Mouse (Mus musculus) retina, postnatal 1 day (tissue): Measurements from ENCODE around the gene Sema4b.

Source experiments
- DNase-seq: peaks from one replicate; pipeline ENCODE4 v3.0.0-alpha.2; 2012

The Sema4b gene

GRCm38 (mm10) chr7:80221179-80221750, 34.6 kb downstream of the Sema4b start:
- no peak for DNase-seq

GRCm38 (mm10) chr7:80227065-80227464, 40.4 kb downstream of the Sema4b start:
- no peak for DNase-seq

- no peak for DNase-seq
Measured at GRCm38 (mm10) chr7:80230196-80230595, 43.6 kb downstream of the Sema4b start.

- no peak for DNase-seq
Measured at GRCm38 (mm10) chr7:80231971-80232488, 45.4 kb downstream of the Sema4b start.

GRCm38 (mm10) chr7:80232489-80233029, 45.9 kb downstream of the Sema4b start, which contains the start of the genes Cib1 and Gdpgp1:
Cib1 (minus strand) TSS chr7:80232813.
Gdpgp1 (plus strand) TSS chr7:80232865.
- DNase-seq: peak; percentile 97

GRCm38 (mm10) chr7:80233799-80234198, 47.2 kb downstream of the Sema4b start:
- peak; percentile 45 for DNase-seq

GRCm38 (mm10) chr7:80238542-80238941, 51.9 kb downstream of the Sema4b start:
- no peak for DNase-seq

- DNase-seq: no peak
Measured at GRCm38 (mm10) chr7:80241661-80242060, 55.0 kb downstream of the Sema4b start.

GRCm38 (mm10) chr7:80244851-80245250, 58.2 kb downstream of the Sema4b start:
- no peak for DNase-seq

- DNase-seq: peak; percentile 99
Measured at GRCm38 (mm10) chr7:80246148-80246721, 59.6 kb downstream of the Sema4b start, which contains the start of gene Ttll13. Ttll13 (plus strand) TSS chr7:80246376.

- no peak for DNase-seq
Measured at GRCm38 (mm10) chr7:80246859-80247258, 60.2 kb downstream of the Sema4b start.

- no peak for DNase-seq
Measured at GRCm38 (mm10) chr7:80252437-80252836, 65.8 kb downstream of the Sema4b start.

- DNase-seq: no peak
Measured at GRCm38 (mm10) chr7:80252886-80253285, 66.2 kb downstream of the Sema4b start.

GRCm38 (mm10) chr7:80255981-80256380, 69.3 kb downstream of the Sema4b start:
- DNase-seq: no peak

- no peak for DNase-seq
Measured at GRCm38 (mm10) chr7:80257706-80258105, 71.1 kb downstream of the Sema4b start.

- DNase-seq: peak; percentile 94
Measured at GRCm38 (mm10) chr7:80260625-80261371, 74.2 kb downstream of the Sema4b start, which contains the start of gene Ngrn. Ngrn (plus strand) TSS chr7:80261215.

GRCm38 (mm10) chr7:80261372-80261990, 74.8 kb downstream of the Sema4b start:
- no peak for DNase-seq

GRCm38 (mm10) chr7:80264606-80265005, 78.0 kb downstream of the Sema4b start:
- DNase-seq: no peak

- no peak for DNase-seq
Measured at GRCm38 (mm10) chr7:80267764-80268163, 81.1 kb downstream of the Sema4b start.

- peak; percentile 98 for DNase-seq
Measured at GRCm38 (mm10) chr7:80268897-80269750, 82.5 kb downstream of the Sema4b start, which contains the start of gene Vps33b. Vps33b (plus strand) TSS chr7:80269649.

- no peak for DNase-seq
Measured at GRCm38 (mm10) chr7:80269751-80270255, 83.2 kb downstream of the Sema4b start.

GRCm38 (mm10) chr7:80273456-80273855, 86.8 kb downstream of the Sema4b start:
- DNase-seq: no peak
